ENCODE assay signal across 18 mouse cellular contexts in the genomic region with DNA sequence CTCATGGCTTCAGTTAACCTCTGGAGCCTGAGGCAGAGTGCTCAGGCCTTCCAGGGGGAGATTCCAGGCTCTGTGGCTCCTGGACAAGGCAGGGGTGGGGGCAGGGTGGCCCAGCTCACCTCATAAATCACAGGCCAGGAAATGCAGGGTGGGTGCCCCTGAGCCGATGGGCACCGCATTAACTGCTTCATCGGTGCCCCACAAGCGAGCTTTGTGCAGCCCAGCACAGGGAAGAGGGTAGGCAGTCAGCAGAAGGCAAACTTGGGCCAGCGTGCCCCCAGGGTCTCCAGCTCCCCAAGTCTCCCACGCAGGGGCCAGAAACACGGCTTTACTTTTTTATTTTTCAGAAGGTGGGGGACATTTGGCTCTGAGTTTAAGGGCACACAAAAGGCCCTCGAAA. TPM values are rescaled to one million over a fixed set of nuclear protein-coding genes. Genes with fewer than 3 reads are reported as not detected.
"Had no signal": no experiment of that assay in that cellular context is flagged by ENCODE, and none has a peak within 500 bp of the region (broad histone marks: within the 10 kb centered on the region; RNA-seq: fewer than 3 reads in every experiment).

No protein-coding gene starts in this region.

- H3K9me3 ChIP-seq: kidney, embryonic 15.5 days; limb, embryonic 12.5 days; liver, embryonic 13.5 days; midbrain, embryonic 13.5 days; stomach, embryonic 15.5 days had no signal

- H3K9ac ChIP-seq: kidney, embryonic 15.5 days; limb, embryonic 12.5 days; liver, embryonic 13.5 days; liver, postnatal 0 days; midbrain, embryonic 13.5 days; stomach, embryonic 15.5 days had no signal

- H3K27ac ChIP-seq: kidney, embryonic 15.5 days; limb, embryonic 12.5 days; liver, embryonic 13.5 days; midbrain, embryonic 13.5 days; stomach, embryonic 15.5 days had no signal

- H3K4me1 ChIP-seq: liver, embryonic 13.5 days; stomach, embryonic 15.5 days had no signal

- ATAC-seq: liver, postnatal 0 days; midbrain, embryonic 13.5 days had no signal

- DNase-seq: kidney, adult 18-20 months; kidney, postnatal 25 days; layer of hippocampus, adult 9-11 months; layer of hippocampus, postnatal 36 days; liver; liver, embryonic 13.5 days; liver, postnatal 0 days; right cerebral cortex, postnatal 14 days; thymus, adult 2 months; thymus, postnatal 25 days had no signal

- H3K4me3 ChIP-seq: kidney, embryonic 15.5 days; limb, embryonic 12.5 days; liver, embryonic 13.5 days; midbrain, embryonic 13.5 days; myocyte; stomach, embryonic 15.5 days had no signal

- H3K4me2 ChIP-seq: kidney, embryonic 15.5 days; limb, embryonic 12.5 days; liver, embryonic 13.5 days; midbrain, embryonic 13.5 days; stomach, embryonic 15.5 days had no signal

- H3K27me3 ChIP-seq: kidney, embryonic 15.5 days; liver, embryonic 13.5 days; stomach, embryonic 15.5 days had no signal

- H3K36me3 ChIP-seq: kidney, embryonic 15.5 days; limb, embryonic 12.5 days; liver, embryonic 13.5 days; midbrain, embryonic 13.5 days; stomach, embryonic 15.5 days had no signal

RNA-seq across cellular contexts. Expression of a gene that starts 29.1 kb away (rescaled TPM):
- total RNA-seq: megakaryocyte-erythroid progenitor cell, adult 5-6 weeks; neutrophil, adult 5-6 weeks had no signal
- polyA plus RNA-seq: myocyte; spleen, adult 2 months had no signal

RNA-seq across cellular contexts. Expression of a gene that starts 59.5 kb away (rescaled TPM):
- total RNA-seq: megakaryocyte-erythroid progenitor cell, adult 5-6 weeks; neutrophil, adult 5-6 weeks had no signal
- polyA plus RNA-seq: myocyte had no signal
